Mouse (Mus musculus): ENCODE measurements around the gene Ythdf2. TPM values are rescaled to one million over a fixed set of nuclear protein-coding genes. Genes with fewer than 3 reads are reported as not detected.
"Not testable (repeated sequence)": the region's sequence is repeated elsewhere in the genome, so short reads cannot be mapped to it uniquely, and the experiment has no call there.

The Ythdf2 gene
- total RNA-seq (2021): 10 to 100 TPM; 30.6 to 34.6 TPM
- long read RNA-seq, experiment 1, full-length matches to known transcripts: 100 of 102 reads
- long read RNA-seq, experiment 1, partial matches to known transcripts: 1 of 102 reads
- long read RNA-seq, experiment 1, other reads (novel, unspliced or antisense): 1 of 102 reads
- long read RNA-seq, experiment 2, full-length matches to known transcripts: 82 of 82 reads
- long read RNA-seq, experiment 2, partial matches to known transcripts: 0 of 82 reads
- long read RNA-seq, experiment 2, other reads (novel, unspliced or antisense): 0 of 82 reads

DNA sequence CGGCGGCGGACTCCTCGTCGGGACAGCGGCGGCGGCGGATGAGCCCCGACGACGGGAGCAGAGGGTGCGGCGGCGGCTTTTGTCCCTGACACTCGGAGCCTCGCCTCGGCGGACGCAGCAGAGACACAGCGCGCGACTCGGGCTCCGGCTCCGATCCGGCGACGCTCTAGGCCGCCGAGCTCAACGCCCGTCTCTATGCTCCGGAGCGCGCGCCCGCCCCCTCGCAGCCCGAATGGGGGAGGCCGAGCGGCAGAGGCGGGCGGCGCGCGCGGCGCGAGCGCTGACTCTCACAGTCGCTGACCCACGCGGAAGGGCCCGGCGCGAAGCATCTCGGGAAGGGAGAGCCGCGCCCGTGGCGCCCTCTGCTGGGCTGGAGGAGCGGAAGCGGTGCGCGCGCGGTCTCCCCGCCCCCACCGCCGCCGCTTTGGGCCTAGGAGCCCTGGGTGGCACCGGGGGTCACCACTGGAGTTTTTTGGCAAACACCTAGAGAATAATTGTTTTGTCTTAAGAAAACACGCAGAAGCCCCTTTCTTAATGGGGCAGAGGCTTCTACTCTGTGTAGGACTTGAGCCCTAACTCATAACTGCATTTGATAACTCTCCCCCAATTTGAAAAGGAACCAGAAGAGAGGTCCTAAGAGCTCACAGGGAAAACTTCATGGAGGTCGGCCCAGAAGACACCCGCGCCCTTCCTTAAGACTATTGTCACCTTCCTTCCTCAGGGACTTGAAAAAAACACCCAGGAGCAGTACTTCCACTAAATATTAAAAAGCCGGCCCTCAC lies at the start of gene Ythdf2:
TSS of gene Ythdf2 (minus strand) at position 351 of the 782 bp plus-strand sequence.
- intact Hi-C loops (cut with DNase I): loop anchor here (5.0 to 10.0 kb wide), 2 partner anchors 50 to 303 kb away; partner anchors contain the start of genes Gmeb1 and Sesn2
- DNase-seq: peak; percentile 99

DNA sequence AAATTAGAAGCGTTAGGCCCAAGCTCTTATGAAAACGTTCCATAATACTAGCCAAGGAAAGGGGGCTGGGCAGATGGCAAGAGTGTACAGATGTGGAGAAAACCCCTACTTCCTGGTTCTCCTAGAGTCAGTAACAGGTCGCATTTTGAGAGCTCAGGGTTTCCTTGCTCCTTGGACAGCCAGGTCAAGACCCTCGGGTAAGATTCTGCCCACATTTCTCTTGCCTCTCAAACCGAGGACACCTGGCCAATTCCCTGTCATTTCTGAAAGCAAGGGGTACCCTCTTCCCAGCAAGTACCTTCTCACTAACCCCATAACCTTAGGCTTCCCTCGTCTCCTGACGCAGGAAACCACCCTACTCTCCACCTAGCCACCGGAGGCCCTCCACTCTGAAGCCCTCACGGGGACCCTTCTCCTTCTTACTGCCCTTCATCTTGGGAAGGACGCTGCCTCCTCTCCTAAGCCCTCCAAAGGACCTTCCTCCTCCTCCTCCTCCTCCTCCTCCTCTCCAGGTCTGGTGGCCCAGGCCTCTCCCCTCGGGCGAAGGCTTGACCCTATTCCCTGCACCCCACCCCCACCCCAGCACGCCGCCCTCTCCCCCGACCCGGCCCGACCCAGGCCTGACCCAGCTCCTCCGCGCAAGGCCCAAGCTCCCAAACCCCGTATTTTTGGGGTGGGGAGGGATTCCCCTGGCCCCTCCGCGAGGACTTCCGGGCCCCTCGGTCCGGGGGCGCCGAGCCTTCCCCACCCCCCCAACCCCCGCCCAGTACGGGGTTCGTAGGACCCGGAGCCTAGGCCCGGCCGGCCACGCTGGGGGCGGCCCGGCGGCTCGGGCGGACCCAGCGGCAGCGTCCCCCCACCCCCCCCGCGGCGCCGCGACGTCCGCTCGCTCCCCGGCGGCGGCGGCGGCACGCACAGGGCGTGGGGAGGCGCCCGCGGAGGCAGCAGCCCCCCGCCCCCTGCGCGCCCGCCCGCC lies 48.6 kb upstream of the Ythdf2 start:
- intact Hi-C loops (cut with DNase I): loop anchor here (5.0 kb wide), 1 partner anchor 48 kb away; the partner anchor contains the start of gene Ythdf2
- peak; percentile 71 to 78 for DNase-seq

DNA sequence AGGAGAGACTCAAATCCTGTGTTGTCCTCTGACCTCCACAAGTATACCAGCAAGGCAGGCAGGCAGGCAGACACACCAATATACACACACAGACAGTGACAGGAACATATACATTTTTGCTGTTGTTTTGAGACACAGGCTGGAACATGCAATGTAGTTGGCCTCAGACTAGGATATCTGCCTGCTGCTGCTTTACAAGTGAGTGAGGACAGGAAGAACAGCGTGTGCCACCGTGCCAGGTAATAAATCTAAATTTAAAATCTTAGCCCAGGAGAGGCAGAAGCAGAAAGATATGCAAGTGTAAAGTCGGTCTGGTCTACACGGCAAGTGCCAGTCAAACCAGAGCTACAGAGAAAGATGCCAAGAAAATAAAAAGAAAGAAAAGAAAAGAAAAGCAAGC lies 47.1 kb upstream of the Ythdf2 start:
- DNase-seq: no peak
- intact Hi-C loops (cut with DNase I): no loop called here

DNA sequence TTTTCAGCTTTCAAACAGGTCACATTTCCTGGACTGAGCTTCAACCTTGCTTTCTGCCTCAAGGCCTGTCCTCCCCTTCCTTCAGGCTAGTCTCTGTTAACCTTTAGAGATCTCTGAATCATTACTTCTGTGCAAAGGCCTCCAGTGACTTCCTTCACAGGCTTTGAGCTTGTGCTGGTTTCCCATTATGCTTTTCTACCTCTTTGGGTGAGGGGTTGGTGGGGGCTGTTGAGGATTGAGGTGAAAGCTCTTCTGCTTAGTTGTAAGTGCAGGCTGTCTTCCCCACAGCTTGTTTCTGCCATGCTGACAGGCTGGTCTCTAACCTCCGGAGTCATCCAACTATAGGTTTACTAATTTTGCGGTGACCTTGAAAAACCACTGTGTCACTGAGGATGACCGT lies 44.3 kb upstream of the Ythdf2 start:
- intact Hi-C loops (cut with DNase I): no loop called here

DNA sequence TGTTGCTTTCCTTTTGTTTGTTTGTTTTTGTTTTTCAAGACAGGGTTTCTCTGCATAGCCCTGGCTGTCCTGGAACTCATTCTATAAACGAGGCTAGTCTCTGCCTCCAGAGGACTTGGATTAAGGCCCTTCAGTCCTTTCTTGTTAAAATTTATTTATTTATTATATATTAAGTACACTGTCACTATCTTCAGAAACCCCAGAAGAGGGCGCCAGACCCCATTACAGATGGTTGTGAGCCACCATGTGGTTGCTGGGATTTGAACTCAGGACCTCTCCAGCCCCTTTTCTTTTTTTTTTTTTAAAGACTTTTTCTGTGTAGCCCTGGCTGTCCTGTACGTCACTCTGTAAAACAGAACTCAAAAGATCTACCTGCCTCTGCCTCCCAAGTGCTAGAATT lies 42.9 kb upstream of the Ythdf2 start:
- no peak for DNase-seq
- intact Hi-C loops (cut with DNase I): no loop called here

More for the DNA sequence above, 44.3 kb upstream of the Ythdf2 start:
- no peak for DNase-seq

DNA sequence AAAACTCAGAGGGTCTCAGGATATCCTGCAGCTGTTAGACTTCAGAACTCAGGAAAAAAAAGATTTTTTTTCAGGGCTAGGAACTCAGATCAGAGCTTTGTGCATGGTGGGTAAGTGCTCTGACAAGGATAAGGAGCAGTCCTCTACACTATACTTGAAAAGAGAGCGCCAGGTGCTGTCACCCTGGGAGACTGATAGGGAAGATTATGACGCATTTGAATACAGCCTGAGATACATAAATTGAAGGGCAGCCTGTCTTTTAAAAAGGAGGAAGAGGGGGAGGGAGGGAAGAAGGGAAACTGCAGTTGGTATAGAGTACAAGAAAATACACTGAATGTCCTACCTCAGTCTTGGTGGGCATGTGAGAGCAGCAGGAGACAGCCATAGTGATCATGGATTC lies 41.5 kb upstream of the Ythdf2 start:
- intact Hi-C loops (cut with DNase I): no loop called here
- no peak for DNase-seq

DNA sequence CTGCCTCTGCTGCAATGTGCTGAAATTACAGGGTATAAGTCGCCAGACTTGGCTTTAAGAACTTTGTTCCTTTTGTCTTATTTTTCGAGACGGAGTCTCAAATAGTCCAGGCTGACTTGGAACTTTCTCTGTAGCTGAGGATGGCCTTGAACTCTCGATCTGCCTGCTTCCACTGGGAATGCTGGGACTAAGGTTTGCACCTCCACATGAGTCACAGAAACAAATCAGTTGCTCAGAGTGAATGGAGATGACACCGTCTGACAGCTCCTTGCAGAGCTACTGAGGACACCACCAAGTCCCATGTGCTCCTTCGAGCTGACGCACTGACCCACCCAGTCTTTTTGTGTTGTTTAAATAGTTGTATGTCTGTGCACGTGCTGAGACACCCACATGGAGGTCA lies 41.0 kb upstream of the Ythdf2 start:
- intact Hi-C loops (cut with DNase I): no loop called here
- no peak for DNase-seq

DNA sequence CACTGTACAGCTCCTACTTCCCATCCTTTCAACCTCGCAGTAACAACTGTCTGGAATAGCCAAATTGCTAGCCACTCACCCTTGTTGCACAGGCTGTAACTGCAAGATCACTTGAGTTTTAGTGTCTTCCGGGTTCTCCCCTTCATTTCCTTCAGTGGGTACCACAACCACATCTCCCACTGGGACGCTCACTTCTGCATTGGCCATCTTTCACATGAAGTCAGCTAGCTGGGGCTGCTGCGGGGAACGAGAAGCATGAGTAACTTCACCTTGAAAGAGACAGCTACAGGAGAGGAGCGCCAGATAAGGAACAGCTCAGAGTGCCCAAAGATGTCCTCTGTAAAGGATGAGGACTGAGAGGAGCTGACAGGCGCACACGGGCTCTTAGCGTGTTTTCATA lies 39.5 kb upstream of the Ythdf2 start:
- intact Hi-C loops (cut with DNase I): no loop called here
- no peak for DNase-seq

DNA sequence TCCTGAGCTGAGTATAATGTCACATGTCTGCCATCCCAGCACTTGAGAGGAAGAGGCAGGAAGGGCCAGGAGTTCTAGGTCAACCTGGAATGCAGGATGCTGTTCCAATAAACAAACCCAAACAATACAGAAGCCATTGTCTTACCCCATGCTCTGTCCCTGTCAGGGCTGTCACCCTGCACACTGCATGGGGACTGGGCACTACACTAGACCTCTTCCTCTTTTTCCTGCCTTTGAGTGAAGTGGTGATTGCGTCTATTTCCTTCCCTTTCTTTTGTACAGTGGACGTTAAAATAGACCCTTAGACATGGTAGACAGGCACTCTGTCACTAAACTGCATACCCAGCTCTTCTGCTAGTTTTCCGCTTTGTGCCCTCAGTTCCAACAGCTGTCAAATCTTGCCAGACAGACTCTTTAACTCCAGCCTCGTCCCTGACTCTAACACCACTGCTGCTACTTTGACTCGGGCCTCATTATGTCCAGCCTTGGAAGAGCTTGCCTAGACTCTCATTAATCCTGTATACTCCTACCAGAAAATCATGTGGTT lies 35.4 kb upstream of the Ythdf2 start:
- DNase-seq: no peak
- intact Hi-C loops (cut with DNase I): no loop called here

DNA sequence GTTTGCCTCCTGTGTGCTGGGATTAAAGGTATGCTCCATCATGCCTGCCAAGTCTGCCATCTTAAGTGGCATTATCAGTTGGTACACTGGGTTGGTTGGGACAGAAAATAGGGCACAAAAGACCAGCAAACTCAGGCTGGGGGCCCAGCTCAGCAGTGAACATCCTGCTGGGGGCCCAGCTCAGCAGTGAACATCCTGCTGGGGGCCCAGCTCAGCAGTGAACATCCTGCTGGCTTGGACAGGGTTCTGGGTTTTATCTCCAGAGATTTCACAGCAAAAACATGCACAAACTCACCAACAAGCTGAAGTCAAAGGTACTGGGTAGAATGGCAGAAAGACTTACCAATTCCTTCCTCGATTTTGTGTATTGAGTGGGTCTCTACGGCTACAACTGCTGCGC lies 33.5 kb upstream of the Ythdf2 start:
- intact Hi-C loops (cut with DNase I): no loop called here
- no peak for DNase-seq

DNA sequence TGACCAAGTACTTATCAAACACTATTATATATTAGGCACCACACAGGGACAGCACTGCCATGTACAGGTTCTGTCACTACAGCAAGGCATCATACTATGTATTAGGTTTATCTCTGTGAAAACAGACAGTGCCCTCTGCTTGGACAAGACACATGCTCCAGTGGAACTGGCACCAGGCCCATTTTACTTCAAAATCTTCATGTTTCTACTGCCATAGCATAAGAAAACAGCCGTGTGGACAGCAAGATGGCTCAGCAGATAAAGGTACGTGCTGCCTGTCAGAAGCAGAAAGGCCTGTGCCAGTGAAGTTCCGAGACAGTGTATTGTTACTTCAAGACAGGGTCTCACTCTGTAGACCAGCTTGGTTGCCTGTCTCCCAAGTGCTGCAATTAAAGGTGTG lies 29.1 kb upstream of the Ythdf2 start:
- no peak for DNase-seq
- intact Hi-C loops (cut with DNase I): no loop called here

DNA sequence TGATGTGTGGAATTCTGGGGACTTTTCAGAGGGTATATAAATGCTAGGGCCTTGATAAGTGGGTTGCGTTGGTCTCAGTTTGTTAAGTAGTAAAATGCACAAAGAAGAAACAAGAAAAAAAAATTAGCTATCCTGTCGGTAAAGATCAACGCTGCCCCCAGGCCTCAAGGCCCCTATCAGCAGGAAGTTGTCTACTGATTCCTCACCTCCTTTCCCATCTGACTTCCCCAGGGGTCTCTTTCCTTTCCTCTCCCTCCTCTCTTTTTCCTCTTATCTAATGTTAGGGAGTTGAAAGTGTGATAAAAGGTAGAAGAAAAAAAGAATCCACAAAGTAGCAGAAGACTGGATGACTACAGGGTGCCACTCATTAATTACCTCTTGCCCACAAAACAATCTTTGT lies 28.3 kb upstream of the Ythdf2 start:
- DNase-seq: no peak
- intact Hi-C loops (cut with DNase I): no loop called here

DNA sequence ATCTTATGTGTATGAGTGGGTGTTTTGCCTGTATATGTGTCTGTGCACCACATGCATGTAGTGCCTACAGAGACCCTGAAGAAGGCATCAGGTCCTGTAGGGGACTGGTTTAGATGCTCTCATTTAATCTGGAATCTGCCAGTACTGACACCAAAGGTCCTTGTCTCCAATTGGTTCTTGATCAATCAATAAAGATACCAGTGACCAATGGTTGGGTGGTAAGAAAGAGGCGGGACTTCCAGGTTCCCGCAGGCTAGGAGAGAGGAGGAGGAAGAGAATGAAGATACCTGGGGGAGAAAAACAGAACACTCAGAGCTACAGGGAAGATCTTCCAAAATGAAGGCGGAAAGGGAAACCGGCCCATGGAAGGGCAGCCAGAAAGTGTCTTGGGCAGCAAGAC lies 26.3 kb upstream of the Ythdf2 start:
- intact Hi-C loops (cut with DNase I): no loop called here

DNA sequence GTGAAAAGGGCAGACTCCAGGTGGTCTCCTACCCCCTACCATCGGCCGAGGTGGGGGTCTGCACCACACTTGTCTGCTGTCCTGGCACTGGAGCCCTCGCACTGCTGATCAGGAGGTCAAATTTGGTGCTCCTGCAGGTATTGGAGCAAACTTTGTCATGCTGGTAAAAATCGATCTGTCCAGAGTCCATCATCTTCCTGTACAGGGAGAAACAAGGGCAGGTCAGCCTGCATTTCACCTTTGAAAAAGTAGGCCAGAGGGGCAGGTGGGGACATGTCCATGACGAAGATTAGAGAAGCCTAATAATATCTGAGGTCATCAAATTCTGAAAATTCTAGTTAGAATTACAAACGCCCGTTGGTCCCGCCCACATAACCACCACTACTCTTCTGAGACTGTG lies 22.6 kb upstream of the Ythdf2 start:
- DNase-seq: no peak
- intact Hi-C loops (cut with DNase I): no loop called here

More for the DNA sequence above, 26.3 kb upstream of the Ythdf2 start:
- no peak for DNase-seq

DNA sequence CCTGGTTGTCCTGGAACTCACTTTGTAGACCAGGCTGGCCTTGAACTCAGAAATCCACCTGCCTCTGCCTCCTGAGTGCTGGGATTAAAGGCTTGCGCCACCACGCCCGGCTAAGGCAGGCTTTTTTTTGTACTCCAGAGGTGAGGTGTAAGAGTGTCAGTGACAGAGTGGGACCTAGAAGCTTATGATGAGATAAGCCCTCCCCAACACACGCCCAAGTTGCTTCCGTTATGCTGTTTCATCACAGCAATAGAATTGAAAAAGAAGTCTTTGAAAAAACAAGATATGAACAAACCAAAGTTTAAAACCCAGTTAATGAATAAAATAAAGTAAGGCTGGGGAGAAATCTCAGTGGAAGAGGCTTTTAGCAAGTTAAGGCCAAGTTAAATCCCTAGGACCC lies 18.3 kb upstream of the Ythdf2 start:
- no peak for DNase-seq
- intact Hi-C loops (cut with DNase I): no loop called here

DNA sequence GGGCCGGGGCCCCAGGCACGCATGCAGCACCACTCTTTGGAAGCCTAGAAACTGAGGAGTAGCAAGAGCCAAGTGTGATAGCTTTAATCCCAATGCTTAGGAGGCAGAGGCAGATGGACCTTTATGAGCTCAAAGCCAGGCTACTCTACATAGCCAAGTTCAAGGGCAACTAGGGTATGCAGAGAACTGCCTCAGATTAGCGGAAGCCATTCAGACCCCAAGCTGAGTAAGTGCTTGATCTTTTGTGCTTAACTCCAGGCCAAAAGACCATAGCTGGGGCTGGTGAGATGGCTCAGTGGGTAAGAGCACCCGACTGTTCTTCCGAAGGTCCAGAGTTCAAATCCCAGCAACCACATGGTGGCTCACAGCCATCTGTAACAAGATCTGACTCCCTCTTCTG lies 9.9 kb upstream of the Ythdf2 start:
- intact Hi-C loops (cut with DNase I): not testable (repeated sequence)

DNA sequence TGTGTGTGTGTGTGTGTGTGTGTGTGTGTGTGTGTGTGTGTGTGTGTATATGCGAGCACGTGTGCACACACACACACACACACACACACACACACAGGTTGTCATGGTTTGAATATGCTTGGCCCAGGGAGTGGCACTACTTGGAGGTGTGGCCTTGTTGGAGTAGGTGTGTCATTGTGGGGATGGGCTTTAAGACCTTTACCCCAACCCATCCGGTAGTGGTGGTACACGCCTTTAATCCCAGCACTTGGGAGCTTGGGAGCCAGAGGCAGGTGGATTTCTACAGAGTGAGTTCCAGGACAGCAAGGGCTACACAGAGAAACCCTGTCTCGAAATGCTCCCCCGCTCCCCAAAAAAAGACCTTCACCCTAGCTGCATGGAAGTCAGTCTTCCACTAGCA lies 6.3 kb upstream of the Ythdf2 start:
- DNase-seq: not testable (repeated sequence)
- intact Hi-C loops (cut with DNase I): loop anchor here (10.0 kb wide), 1 partner anchor 296 kb away; the partner anchor contains the start of gene Sesn2

More for the DNA sequence above, 9.9 kb upstream of the Ythdf2 start:
- not testable (repeated sequence) for DNase-seq

DNA sequence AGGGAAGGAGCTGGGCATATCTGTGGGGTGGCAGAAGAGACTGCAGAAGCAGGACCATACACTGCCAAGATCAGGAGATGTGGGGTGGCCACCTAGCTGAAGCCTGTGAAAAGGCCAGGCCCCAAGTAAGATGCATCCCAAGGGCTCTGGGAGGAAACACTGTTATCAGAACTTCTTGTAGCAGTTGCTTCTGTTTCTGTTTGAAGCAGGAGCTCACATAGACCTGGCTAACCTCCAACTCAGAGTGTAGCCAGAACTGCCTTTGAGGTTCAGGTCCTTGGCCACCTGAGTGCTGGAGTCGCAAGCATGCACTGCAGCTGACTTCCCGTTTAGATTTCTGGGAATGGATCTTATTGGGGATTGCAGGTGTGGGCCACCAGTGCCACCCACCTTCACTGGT lies 5.7 kb upstream of the Ythdf2 start:
- intact Hi-C loops (cut with DNase I): loop anchor here (10.0 kb wide), 1 partner anchor 297 kb away; the partner anchor contains the start of gene Sesn2
- DNase-seq: no peak

DNA sequence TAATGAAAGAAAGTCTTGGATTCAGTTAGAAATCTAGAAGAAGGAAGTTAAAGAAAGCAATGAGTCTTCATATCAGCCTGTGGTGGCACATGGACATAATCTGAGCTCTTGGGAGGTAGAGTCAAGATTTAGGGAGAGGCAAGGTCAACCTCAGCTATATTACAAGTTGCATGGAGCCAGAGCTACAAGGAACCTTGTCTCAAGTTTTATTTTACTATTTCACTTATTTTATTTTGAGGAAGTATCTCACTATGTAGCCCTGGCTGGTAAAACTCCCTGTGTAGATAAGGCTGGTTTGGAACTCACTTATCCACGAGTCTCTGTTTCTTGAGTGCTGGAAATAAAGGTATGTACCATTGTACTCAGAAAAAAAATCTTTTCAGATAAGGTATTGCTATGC lies 4.5 kb upstream of the Ythdf2 start:
- intact Hi-C loops (cut with DNase I): loop anchor here (10.0 kb wide), 1 partner anchor 298 kb away; the partner anchor contains the start of gene Sesn2
- no peak for DNase-seq

DNA sequence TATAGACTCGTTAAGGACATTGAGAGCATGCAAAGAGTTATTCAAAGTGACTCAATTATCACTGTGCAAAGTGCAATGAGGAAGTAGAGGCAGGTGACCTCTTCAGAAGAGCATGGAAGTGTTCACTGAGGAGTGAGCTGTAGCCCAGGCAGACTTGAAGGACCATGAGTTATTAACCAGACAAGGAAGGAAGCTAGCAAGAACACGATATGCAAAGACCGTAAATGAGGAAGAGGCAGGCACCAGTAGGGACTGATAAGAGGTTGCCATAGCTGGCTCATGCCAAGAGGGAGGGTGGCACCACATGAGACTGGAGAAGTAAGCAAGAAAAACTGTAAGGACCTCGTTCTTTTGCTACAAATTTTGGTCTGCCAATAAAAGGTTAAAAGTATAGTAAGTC lies 2.7 kb upstream of the Ythdf2 start:
- intact Hi-C loops (cut with DNase I): loop anchor here (5.0 to 10.0 kb wide), 2 partner anchors 47 to 300 kb away; partner anchors contain the start of genes Gmeb1 and Sesn2
- DNase-seq: no peak

All from heart, postnatal 14 days (tissue).